Mouse (Mus musculus) liver, postnatal 0 days (tissue): ENCODE data around the gene Nectin1. TPM values are rescaled to one million over a fixed set of nuclear protein-coding genes. Genes with fewer than 3 reads are reported as not detected.

ENCODE experiments used
- ATAC-seq: fragments of 200-750 bp; cut with Nextera tagmentation; 2 replicates; pipeline ENCODE4 v1.8.0; 2017; ENCODE audit warnings: mild to moderate bottlenecking, moderate library complexity
- DNase-seq: peaks from one replicate; pipeline ENCODE4 v3.0.0-alpha.2; 2016
- H3K27ac ChIP-seq: fragments of 300-500 bp; sonication (generic); 2 replicates; pipeline ENCODE4 v1.5.1; 2014; ENCODE audit warnings: antibody characterized with exemption, moderate library complexity, mild to moderate bottlenecking, low read depth
- H3K27me3 ChIP-seq: fragments of 300-500 bp; sonication (generic); 2 replicates; pipeline ENCODE4 v1.6.1; 2014; ENCODE audit warnings: low read length, control low read depth, mixed read lengths; ENCODE audit not compliant: insufficient read depth
- H3K36me3 ChIP-seq: fragments of 300-500 bp; sonication (generic); replicated peaks from 2 replicates; pipeline ENCODE4 v1.6.1; 2014; ENCODE audit warnings: mild to moderate bottlenecking, control low read depth, low read length, moderate library complexity, mixed read lengths; ENCODE audit not compliant: insufficient read depth
- H3K4me1 ChIP-seq: fragments of 300-500 bp; sonication (generic); 2 replicates; pipeline ENCODE4 v1.6.1; 2014; ENCODE audit warnings: antibody characterized with exemption, mild to moderate bottlenecking, control low read depth; ENCODE audit not compliant: insufficient read depth
- H3K4me2 ChIP-seq: fragments of 300-500 bp; sonication (generic); 2 replicates; pipeline ENCODE4 v1.6.1; 2014; ENCODE audit warnings: low read depth, mild to moderate bottlenecking, low read length, moderate library complexity, mixed read lengths
- H3K4me3 ChIP-seq: fragments of 300-500 bp; sonication (generic); 2 replicates; pipeline ENCODE4 v1.5.1; 2014; ENCODE audit warnings: low read depth, low read length
- H3K9ac ChIP-seq: fragments of 300-500 bp; sonication (generic); replicated peaks from 2 replicates; pipeline ENCODE4 v1.6.1; 2014; ENCODE audit warnings: mild to moderate bottlenecking, moderate library complexity
- H3K9me3 ChIP-seq: fragments of 300-500 bp; sonication (generic); 2 replicates; pipeline ENCODE4 v1.6.1; 2016; ENCODE audit warnings: mild to moderate bottlenecking, control low read depth, low read length, mixed read lengths
- CTCF ChIP-seq: sonication (generic); IDR thresholded peaks from 2 replicates; pipeline ENCODE4 v1.5.1; 2016; ENCODE audit warnings: antibody characterized with exemption, low read depth
- EP300 ChIP-seq: IDR thresholded peaks from 2 replicates; pipeline ENCODE4 v1.6.1; 2016; ENCODE audit warnings: antibody characterized with exemption, low read depth, mild to moderate bottlenecking
- WGBS: fragments of 180-500 bp; shearing (Covaris S2); extraction: QIAGEN DNeasy Blood & Tissue Kit; methylation state at CpG from one replicate; pipeline ENCODE4 v1.1.7; 2014; ENCODE audit not compliant: insufficient replicate concordance; 5-methylcytosine and 5-hydroxymethylcytosine counted together
- polyA plus RNA-seq: library from polyadenylated mRNA; unstranded; fragments of >200 nt; fragmentation: Nextera tagmentation; extraction: Ambion mirVana; gene quantifications from 2 replicates; pipeline ENCODE4 v1.2.1, GENCODE M21; 2015

The Nectin1 gene
- polyA plus RNA-seq, 1 experiment from 2014 or later: 4.0 TPM

GRCm38 (mm10) chr9:43845660-43846455, 102.1 kb downstream of the Nectin1 start:
- no peaks in the 10 kb centered on the region for H3K9me3 ChIP-seq
- H3K9ac ChIP-seq: no peak overlapping the region
- H3K27me3 ChIP-seq: peaks cover 23% of the 10 kb centered on the region; the same call in 1 of the 2 replicates
- no peaks in the 10 kb centered on the region for H3K4me1 ChIP-seq
- H3K27ac ChIP-seq: no peak overlapping the region
- H3K4me3 ChIP-seq: no peak overlapping the region
- 8% methylated on average over 17 of the region's 17 CpGs for WGBS
- TF ChIP-seq EP300 (no peak), CTCF (peak; percentile 77)
- no peak overlapping the region for H3K4me2 ChIP-seq
- no peak for ATAC-seq
- H3K36me3 ChIP-seq: no peaks in the 10 kb centered on the region
- DNase-seq: peak; percentile 46

- H3K4me3 ChIP-seq: no peak overlapping the region
- ATAC-seq (no peak), DNase-seq (no peak)
- TF ChIP-seq CTCF: no peak
- no peak for TF ChIP-seq EP300
- H3K27ac ChIP-seq: no peak overlapping the region
- H3K9me3 ChIP-seq: no peaks in the 10 kb centered on the region
- no peak overlapping the region for H3K4me2 ChIP-seq
- no peaks in the 10 kb centered on the region for H3K36me3 ChIP-seq
- WGBS: 60% methylated on average over 5 of the region's 5 CpGs
- no peaks in the 10 kb centered on the region for H3K4me1 ChIP-seq
- no peak overlapping the region for H3K9ac ChIP-seq
- 0 out of 2 replicates have a peak, but pooled peaks cover 17% of the 10 kb centered on the region for H3K27me3 ChIP-seq
Observed at GRCm38 (mm10) chr9:43847861-43848260, 104.1 kb downstream of the Nectin1 start.

- no peaks in the 10 kb centered on the region for H3K36me3 ChIP-seq
- no peak for ATAC-seq
Observed at GRCm38 (mm10) chr9:43850281-43850680, 106.5 kb downstream of the Nectin1 start.

GRCm38 (mm10) chr9:43851154-43851553, 107.4 kb downstream of the Nectin1 start:
- H3K4me1 ChIP-seq: no peaks in the 10 kb centered on the region
- TF ChIP-seq EP300: no peak
- TF ChIP-seq CTCF: no peak
- H3K9ac ChIP-seq: no peak overlapping the region
- H3K9me3 ChIP-seq: no peaks in the 10 kb centered on the region
- H3K4me2 ChIP-seq: no peak overlapping the region
- H3K36me3 ChIP-seq: no peaks in the 10 kb centered on the region
- H3K27ac ChIP-seq: no peak overlapping the region
- H3K4me3 ChIP-seq: no peak overlapping the region
- 0 out of 2 replicates have a peak, but pooled peaks cover 4% of the 10 kb centered on the region for H3K27me3 ChIP-seq
- WGBS: 58% methylated on average over 7 of the region's 7 CpGs
- DNase-seq (no peak), ATAC-seq (no peak)

More at GRCm38 (mm10) chr9:43850281-43850680, 106.5 kb downstream of the Nectin1 start:
- Histone ChIP-seq H3K4me3 (no peak overlapping the region), H3K27ac (no peak overlapping the region), H3K9ac (no peak overlapping the region), H3K27me3 (0 out of 2 replicates have a peak, but pooled peaks cover 9% of the 10 kb centered on the region), H3K4me2 (no peak overlapping the region), H3K4me1 (no peaks in the 10 kb centered on the region), H3K9me3 (no peaks in the 10 kb centered on the region)
- 74% methylated on average over 8 of the region's 8 CpGs for WGBS
- TF ChIP-seq EP300: no peak
- TF ChIP-seq CTCF: no peak
- no peak for DNase-seq

GRCm38 (mm10) chr9:43855887-43856286, 112.1 kb downstream of the Nectin1 start:
- Histone ChIP-seq H3K4me1 (no peaks in the 10 kb centered on the region), H3K27me3 (no peaks in the 10 kb centered on the region), H3K27ac (no peak overlapping the region), H3K4me3 (no peak overlapping the region), H3K36me3 (no peaks in the 10 kb centered on the region), H3K9me3 (no peaks in the 10 kb centered on the region), H3K4me2 (no peak overlapping the region), H3K9ac (no peak overlapping the region)
- DNase-seq: no peak
- WGBS: 74% methylated on average over 7 of the region's 7 CpGs
- TF ChIP-seq CTCF (no peak), EP300 (no peak)
- no peak for ATAC-seq
